Mouse (Mus musculus): ENCODE measurements around the gene Epha1.
A peak's percentile ranks its signal among the peaks of the same experiment; 100 is the strongest.

Epha1 gene

DNA sequence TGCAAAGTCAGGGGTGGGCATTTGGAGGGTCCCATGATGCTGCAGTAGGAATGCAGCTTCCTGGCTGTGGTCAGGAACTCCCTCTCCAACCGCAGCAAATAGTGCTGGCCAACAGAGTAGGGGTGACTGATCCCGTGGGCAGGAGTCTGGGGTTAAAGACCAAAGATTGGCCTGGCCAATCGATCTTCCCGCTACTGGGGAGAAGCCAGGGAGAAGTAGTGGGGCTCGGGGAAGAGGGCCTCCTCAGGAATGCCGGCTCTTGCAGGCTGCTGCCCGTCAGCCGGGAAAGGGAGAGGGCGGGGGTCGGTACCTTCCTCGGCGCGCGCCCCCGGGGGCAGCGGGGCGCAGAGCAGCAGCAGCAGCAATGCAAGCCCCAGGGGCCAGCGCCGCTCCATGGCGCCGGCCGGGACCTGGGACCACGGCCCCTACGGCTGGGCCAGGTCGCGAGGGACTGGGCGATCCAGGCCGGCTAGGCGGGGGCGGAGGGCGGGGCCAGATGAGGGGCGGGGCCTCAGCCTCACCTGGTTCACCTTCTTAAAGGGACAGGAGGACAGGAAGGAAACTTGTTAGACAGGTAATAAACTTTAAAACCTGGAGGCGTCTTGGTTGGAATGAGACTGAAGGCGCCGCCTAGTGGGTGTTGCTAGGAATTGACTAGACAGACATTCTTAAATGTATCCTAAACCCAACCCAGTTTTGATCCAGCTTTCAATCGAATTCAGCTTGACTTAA lies at the start of gene Epha1:
Gene Epha1, minus strand, starts transcription at position 453 of the 732 bp plus-strand sequence.
- DNase-seq, result peak; percentile 64

DNA sequence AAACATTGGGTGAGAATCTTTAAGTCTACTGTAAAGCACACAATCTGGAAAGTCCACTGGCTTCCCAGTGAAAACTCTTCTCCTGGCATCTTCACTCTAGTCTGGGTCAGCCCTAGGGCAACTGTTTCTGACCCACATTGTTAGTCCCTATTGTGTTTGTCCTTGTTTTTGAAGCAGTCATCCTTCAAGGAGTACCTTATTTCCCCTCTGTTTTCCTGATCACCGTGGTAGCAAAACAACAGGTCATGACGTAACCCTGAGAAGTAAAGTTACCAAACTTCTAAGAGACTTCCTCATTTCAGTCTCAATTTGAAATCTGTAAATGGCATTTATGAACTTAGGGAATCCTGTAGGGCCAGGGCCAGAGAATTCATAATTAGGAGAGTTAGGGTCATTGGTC lies 48.4 kb upstream of the Epha1 start:
- DNase-seq, result no peak

DNA sequence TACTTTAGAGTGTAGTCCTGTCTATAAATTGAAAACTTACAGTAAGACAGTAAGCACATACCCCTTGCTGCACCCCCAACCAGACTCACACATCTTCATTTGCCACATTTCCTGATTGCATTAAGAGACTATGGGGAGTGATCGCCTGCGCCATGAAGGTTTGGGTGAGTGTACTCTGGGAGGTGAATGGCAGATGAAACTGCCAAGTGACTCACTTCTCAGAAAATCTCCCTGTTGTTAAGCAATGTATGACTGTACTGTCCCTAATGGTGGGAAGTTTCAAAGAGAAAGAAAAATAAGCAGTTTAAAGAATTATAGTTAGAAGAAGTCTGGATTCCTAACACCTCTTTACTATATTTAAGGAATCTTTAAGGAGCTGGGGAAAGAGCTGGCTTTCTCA lies 46.4 kb upstream of the Epha1 start:
- DNase-seq, result no peak

DNA sequence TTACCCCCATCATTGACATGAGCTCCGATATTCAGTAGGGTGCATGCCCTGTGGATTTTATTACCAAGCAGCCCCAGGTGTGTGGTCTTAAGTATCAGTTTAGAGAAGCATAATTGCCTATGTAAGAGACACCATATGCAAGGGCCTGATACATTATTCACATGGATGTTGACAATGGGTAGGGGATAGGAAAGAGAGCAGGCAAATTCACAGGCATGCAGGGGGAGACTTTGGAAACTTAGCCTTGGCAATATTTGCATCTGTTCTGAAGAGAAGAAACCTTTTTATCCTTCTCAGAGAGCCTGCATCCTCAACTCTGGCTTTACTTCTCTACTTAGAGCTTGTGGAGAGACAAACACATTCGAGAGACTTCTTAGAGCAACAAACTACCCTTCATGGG lies 32.1 kb upstream of the Epha1 start, which contains the start of gene Tas2r135:
Gene Tas2r135, plus strand, starts transcription at position 301 of the 400 bp plus-strand sequence.
- DNase-seq, result no peak

DNA sequence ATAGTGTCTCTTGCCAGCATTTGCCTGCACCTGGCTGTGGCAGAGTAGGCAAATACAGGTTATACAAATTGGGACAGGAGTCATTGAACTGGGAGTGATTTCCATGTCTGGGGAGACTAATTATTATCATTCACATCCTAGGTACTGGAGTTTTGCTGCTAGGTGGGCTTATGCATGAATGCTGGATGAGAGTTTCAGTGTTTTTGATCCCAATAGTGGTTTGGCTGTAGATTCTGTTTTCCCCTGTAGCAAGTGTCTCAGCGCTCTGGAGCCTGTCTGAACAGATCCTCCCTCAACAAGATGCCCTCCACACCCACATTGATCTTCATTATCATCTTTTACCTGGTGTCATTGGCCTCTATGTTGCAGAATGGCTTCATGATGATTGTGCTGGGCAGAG lies 26.9 kb upstream of the Epha1 start, which contains the start of gene Tas2r143:
Gene Tas2r143, plus strand, starts transcription at position 301 of the 400 bp plus-strand sequence.
- no peak for DNase-seq

DNA sequence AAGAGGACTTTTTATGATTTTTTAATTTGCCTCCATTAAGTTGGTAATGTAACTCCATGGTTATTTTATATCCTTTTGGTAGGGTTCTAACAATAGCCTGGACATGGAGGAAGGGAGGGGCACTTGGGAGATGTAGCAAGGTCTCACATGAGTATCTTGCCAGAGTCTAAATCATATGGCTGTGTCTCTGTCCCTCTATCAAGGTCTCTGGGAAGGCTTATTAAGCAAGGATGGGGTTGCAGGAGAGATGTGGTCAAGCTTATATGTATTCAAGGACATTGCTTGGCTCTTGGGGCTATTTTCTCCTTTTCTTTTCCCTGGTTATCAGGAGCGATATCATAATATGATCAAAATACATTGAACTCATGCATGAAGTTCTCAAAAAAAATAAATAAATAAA lies 25.9 kb upstream of the Epha1 start:
- no peak for DNase-seq

DNA sequence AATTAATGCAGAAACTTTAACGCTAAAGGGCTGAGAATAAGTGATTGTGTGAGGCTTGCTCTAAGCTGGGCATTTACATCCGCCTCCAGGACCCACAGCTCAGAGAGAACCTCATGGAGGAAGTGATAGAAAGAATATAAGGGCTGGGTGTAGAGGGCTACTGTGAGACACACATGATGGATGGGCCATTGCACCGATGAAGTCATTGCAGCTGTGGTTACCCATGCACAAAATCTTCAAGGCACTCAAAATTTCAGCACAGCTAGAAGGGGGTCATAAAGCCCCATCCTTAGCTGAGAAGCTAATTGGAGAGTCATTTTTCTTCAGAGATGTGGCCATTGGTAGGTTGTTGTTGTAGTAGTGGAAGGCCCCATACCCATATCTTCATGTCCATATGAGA lies 25.2 kb upstream of the Epha1 start:
- no peak for DNase-seq

DNA sequence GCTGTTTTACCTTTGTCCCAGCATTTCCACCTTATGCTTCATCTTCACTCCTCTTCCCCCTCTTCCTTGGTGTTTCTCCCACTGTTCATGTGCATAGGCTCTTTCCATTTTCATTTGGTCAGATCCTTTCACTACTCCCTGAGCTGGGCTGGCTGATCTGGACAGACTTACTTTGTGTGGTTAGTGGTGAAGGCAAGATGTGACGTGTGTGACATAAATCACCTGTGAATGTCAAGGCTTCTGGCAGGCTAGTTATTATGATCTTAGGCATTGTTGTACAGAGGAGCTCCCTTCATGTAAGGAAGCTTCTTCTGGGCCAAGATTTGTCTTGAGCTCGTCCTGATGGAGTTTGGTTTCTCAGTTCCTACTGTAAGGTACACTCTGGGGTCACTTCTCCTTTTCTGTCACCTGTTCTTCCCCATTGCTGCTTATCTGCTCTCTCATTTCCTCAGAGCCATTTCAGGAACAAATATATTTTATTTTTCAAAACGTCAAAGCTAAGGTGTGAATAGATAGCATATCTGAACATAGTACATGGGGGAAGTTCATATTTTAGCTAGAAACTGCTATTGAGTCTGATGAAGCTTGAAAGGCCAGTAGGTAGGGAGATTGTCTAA lies 24.1 kb upstream of the Epha1 start:
- DNase-seq, result no peak

DNA sequence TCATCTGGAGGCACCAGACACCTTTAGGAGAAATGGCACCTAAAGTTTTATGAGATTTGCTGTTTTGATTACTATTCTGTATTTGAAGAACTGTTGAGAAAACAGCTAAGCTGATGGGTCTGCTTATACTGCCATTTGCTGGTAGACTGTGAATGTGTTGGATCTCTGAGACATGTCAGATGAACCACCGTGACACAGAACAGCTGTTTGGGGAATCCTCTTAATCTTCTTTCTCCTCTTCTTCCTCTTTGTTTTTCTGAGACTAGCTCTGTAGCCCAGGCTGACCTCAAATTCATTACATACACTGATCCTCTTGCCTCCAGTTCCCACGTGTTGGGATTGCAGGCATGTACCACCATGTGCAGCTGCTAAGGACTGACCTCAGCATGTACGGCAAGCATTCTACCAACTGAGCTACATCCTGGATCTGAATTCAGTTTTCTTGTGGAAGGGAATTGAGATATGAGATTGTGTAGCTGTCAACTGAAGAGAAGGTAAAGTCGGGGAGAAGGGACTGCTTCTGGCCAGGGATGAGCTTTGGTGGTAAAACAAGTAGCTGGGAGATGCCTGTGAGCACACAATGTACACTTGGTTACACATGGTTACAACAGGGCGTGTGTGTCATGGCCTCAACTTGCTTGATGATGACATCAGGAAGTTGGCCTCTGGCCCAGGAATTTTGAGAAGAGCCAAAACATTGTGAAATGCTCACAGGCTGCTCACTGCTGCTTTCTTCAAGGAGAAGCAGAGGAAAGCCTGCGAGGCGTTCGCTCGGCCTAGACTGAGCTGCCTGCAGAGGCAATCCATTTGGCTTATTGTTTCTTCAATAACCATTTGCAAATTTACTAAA lies 23.1 kb upstream of the Epha1 start:
- DNase-seq, result peak; percentile 15

DNA sequence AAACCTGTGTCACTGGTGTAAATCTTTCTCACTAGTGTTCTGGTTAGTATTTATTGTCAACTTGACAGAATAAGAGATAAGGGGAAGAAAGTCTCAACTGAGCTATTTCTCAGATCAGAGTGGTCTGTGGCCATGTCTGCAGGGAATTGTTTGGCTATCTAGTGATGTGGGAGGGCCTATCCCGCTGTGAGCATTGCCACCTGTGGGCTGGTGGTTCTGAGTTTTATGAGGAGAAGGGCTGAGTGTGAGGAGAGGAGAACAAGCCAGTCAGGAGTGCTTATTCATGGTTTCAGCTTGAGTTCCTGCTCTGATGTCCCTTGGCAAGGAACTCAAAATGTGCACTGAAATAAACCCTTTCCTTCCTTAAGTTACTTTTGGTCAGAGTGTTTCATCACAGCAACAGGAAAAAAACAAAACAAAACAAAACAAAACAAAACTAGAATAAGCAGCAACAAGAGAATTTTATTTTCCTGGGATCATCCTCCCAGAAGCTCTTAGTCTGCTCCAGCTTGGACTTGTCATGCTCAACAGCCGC lies 18.8 kb upstream of the Epha1 start:
- DNase-seq, result no peak

DNA sequence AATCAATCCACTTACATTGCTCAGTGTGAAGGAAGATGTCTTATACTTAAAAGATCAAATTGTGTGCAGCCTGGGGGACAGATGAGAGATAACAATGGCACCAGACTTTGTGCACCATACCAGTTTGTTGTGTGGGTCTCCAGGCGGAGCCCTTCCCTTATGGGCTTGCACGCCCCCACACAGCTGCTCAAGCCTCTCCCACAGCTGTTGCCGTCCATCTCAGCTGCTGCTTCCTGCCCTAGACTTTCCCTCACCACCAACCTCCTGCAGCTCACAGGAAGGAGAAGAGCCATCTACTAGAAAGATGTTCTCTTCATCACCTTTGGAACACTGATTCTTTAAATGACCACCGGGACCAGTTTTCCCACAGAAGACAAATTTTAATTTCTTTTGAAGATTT lies 12.6 kb upstream of the Epha1 start:
- DNase-seq, result no peak

DNA sequence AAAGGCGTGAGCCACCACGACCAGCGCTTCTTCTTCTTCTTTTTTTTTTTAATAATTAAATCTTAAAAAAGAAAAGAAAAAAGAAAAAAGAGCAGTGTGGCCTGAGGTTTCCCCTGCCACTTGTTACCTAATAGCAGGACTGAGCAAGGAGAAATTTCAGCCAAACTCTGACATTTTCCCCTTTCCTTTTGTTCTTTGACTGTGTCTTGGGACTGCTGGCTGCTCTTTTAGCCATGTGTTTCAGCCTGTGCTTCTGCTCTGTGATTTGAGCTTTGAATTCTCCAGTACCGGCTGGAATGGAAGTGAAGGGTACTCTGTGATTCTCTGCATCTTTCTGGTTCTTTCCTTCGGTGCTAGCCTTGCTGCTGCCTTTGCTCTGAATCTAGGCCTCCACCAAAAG lies 10.3 kb upstream of the Epha1 start:
- no peak for DNase-seq

DNA sequence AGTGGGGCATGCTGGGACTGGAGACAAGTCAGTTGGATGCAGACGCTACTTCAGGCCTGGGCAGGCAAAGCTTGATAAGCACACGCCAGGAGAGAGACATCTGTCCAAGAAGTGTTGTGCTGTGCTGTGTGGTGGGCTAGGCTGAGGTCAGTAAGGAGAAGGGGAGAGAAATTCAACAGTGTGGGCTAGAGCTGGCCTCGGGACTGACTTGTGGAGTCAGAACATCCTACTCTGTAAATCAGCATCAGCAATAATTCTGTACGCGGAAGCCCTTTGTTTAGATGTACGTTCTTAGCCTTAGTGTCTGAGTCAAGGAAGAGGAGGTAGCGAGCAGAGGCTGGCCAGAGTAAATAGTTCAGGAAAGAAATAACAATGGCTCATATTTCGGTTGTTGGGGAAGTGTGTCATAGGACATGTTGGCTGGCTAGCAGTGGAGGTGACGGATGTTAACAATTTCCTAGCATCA lies 8.9 kb upstream of the Epha1 start:
- no peak for DNase-seq

DNA sequence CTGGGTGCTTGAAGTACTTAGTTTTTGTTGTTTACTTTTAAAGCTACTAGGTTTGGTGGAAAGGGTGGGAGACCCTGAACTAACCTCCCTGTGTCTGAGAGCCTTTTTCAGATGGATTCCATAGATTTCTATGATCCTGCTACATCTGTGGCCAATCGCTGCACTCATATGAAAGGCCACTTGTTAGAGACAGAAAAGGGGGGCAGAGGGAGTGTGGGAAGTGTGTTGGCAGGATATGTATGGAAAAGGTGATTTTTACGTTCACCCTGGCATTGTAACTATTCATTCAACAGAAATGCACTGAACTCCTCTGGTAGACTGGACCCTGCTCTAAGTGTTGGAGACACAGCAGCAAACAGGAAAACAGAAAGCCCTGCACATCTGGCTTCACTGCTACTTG lies 8.2 kb upstream of the Epha1 start:
- DNase-seq, result no peak

DNA sequence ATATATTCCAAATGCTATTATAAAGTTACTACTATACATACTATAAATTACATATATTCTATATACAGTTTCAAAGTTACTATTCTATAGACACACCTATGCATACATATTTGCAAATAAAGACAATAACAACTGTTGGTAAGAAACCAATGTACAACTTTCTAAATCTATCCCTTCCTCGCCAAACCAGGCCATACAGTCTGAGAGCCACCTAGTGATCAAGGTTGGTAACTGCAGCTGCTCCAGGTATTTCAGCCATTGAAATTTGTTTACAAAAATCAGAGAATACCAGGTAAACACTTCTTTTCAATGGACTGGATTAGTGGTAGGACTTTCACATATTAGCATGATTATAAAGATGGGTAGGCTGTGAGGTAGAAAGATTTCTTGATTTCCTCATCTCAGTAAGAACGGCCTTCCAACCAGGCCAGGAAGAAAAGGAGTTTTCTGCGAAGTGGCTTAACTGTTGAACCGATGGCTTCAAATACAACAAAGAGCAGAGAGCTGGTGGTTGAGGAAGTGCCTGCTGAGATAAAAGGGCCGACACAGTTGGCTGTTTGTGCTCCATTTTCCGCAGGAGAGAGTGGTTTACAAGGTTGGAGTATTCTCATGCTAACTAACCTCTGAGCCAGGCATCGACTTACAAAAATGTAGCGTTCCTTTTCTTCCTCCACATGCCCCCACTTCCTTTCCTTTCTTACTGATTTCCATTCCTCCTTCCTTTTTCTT lies 7.5 kb upstream of the Epha1 start:
- peak; percentile 56 for DNase-seq

DNA sequence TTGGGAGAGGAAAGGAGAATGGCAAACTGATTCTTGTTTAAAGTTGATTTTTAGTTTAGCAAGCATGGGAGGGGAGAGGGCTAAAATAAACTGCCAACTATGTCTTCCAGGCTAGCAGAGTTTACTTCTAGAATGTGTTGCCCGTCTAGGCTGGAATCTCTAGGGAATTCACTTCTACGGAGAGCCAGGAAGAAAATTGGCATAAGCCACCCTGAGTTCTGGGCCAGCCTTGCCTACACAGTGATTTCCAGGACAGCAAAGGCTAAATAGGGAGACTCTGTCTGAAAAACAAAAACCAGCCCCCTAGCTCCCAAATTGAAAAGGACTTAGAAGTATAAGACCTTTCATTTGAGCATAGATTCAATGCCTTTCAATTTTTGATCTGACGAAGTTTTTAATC lies 6.5 kb upstream of the Epha1 start:
- DNase-seq, result no peak

DNA sequence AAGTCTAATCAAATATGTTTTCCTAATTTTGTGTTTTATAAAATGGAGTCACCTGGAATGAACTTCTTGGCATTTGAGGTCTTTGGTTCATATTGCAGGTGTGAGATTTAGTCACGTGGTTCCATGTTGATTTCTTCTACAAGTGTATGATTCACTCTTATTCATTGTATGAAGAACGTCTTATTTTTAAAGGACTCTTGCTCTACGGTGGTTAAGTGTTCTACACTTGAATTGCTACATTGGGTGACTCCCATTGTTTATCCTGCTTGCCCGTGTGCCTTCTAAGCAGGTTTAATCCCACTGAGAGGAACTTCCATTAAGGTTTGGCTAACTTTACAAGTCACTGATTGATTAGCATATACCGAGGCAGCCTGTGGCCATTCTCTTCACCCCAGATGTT lies 4.2 kb upstream of the Epha1 start:
- DNase-seq, result no peak

DNA sequence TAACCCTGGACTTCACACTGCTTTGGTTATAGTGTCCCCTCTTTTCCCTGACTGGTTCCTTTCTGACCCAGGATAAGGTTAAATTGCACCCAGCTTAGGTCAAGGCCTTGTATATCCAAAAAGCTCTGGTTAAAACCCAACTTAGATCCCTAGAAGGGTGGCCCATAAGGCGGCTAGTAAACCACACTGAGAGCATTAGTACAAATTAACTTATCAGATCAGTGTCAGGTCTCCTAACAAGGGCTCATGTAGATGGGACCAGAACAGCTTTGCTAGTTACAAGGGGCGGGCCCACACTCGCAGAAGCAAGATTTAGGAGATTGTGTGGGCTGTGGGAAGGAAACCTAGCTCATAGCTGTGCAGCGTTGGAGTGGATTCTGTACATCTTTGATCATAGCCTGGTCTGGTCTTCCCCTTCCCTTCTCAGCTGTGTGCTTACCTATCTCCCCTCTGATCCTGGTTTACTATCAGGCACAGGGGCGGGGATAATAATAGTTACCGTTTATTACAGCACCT lies 3.5 kb upstream of the Epha1 start:
- peak; percentile 66 for DNase-seq

DNA sequence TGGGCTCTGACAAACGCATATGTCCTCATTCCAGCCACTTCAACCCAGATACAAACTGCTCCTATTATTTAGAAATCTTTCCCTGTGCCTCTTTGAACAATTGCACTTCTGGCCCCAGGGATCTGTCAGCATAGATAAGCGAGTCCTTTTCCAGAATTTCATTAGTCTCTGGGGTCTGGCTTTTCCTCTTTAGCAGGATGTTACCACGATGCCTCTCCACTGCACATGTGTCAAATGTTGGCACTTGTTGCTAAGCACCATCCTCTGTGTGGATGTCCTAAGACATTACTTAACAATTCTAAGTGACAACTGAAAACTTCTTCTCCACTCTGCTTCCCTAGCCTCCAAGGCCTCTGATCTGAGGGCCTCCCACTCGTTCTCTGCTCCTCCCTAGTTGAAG lies 2.9 kb upstream of the Epha1 start:
- no peak for DNase-seq

DNA sequence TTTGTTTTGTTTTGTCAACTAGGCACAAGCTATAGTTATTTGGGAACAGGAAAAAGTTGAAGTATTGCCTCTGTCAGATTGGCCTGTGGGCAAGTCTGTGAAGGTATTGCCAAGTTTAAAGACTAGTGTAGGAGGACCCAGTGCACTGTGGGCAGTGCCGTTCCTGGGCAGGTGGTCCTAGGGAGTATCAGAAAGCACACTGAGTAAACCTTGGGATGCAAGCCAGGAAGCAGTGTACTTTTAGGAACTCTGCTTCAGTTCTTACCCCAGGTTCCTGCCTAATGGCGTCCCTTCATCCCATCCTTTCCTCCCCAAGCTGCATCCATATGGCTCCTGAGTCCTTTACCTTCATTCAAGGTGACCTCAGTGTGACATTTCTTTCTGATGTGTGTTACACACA lies 2.1 kb upstream of the Epha1 start:
- no peak for DNase-seq

DNA sequence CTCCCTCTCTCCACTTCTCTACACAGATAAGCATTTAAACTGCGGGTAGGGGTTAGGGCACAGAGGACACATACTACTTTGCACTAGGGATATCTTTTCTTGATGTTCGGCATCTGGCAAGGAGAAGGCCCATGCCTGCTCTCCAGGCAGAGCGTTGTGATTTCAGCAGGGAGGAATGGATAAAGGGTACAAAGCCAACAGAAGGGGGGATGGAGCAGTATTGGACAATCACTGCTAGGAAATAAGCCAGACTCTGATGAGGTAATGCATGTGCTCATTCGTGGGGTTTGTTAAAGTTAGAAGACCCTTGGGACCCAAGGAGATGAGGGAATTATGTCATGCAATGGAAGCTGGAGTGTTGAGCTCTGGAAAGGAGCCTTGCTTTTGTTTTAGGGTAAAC lies 1.6 kb upstream of the Epha1 start:
- no peak for DNase-seq

DNA sequence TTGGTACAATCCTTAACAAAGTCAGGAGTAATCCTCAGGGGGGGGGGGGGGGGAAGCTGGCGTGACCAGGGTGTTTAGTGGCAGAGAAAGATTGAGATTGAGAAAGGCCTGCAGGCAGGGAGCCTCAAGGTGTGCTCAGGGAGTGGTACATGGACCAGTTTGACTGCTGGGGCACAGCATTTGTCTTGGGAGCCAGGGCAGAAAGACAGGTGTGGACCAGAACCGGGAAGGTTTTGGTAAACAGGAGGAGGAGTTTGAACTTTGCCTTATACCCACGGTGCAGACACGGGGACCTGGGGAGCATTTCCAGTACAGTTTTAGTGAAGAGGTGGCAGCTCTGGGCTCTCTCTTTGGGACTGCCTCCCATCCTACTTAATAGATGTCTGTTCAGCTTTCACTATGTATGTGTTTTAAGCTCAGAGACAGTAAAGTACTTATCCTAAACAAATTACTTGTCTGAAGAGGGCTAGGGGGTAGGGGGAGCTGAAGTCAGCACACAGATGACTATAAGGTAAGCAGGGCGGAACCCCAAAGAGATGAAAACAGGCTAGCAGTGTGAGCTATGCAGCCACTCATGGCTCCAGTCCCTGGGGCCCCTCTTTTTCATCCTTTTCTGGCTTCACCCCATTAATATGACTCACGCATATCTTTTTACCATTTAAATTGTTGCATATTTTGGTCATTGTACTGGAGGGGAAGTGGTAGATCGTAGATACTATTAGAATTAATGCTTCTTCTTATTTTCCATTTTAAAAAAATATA lies 782 bp upstream of the Epha1 start:
- DNase-seq, result no peak
